Mouse (Mus musculus) T-helper 17 cell (primary cell): ENCODE results near the gene Gm7682.
"Not testable (repeated sequence)": the region's sequence is repeated elsewhere in the genome, so short reads cannot be mapped to it uniquely, and the experiment has no call there.

Source experiments
- in situ Hi-C, 2 experiments: fragments of 300-600 bp; cut with MboI, MseI; formaldehyde crosslinking; loops; 1 replicate in 1 of 2; 2 replicates in 1 of 2; pipeline ENCODE4 v1.15.1; 2025; ENCODE audit warnings: high pct_unique_total_duplicates in 2 of 2

Gene Gm7682

GRCm38 (mm10) chr5:94445484-94445883 is at the start of gene Gm7682:
Gene Gm7682 (plus strand): TSS chr5:94445784.
- in situ Hi-C loops = not testable (repeated sequence)
